Mouse (Mus musculus) retina, adult 2 months (tissue): ENCODE data around the gene Rab10.

Source experiments
- DNase-seq: peaks from one replicate; pipeline ENCODE4 v3.0.0-alpha.2; 2012; ENCODE audit warnings: low read depth, low spot score

Rab10 gene

GRCm38 (mm10) chr12:3236831-3237681 lies 72.7 kb downstream of the Rab10 start:
- no peak for DNase-seq

GRCm38 (mm10) chr12:3236163-3236641 lies 73.6 kb downstream of the Rab10 start:
- DNase-seq: no peak

- peak; percentile 93 for DNase-seq
Measured at GRCm38 (mm10) chr12:3235646-3236161, 74.1 kb downstream of the Rab10 start.

- DNase-seq: peak; percentile 97
Measured at GRCm38 (mm10) chr12:3235124-3235631, 74.6 kb downstream of the Rab10 start.

- DNase-seq: no peak
Measured at GRCm38 (mm10) chr12:3234061-3234460, 75.7 kb downstream of the Rab10 start.

GRCm38 (mm10) chr12:3223352-3223751 lies 86.4 kb downstream of the Rab10 start:
- no peak for DNase-seq

- no peak for DNase-seq
Measured at GRCm38 (mm10) chr12:3210181-3210580, 99.6 kb downstream of the Rab10 start.

GRCm38 (mm10) chr12:3209163-3209562 lies 100.6 kb downstream of the Rab10 start:
- DNase-seq: peak; percentile 13
